Mouse (Mus musculus): ENCODE measurements at regions not wholly inside any gene's neighbourhood (a gene's known extent, or its start where the extent isn't known, plus 50 kb on each side); places are given as distances from the start of the nearest gene placed in this dataset.

DNA sequence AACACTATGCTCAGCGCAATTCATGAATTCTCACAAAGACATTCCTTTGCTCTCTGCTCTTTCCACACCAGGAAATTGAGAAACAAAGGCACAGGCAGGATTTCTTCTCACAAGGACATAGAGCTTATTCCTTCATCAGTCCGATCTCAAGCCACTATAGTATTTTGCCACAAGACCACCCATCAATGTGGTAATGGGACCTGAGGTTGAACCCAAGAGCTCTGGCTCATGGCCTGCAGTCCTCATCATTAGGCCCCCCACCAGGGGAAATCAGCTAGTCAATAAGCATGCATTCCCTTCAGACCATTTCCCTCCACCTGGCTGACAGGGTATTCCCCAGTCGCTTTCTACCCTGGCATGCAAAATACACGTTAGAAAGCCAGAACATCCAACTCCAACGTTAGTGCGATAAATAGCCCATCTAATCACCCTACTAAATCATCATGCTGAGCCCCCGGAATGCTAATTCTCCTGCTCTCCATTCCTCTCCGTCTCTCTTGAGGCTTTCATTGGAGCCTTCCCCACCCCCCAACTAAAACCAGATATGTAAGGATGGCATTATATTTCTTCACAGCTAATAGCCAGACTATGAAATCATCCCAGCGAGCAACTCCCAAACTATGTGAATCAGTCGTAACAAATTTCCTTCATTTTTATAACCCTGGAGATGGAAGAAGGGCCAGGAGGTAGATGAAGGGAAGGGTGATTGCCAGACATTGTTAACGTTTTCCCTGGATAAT lies 586.2 kb downstream of the Ets1 start:
- no peak for DNase-seq (ENCODE audit: low spot score)

DNA sequence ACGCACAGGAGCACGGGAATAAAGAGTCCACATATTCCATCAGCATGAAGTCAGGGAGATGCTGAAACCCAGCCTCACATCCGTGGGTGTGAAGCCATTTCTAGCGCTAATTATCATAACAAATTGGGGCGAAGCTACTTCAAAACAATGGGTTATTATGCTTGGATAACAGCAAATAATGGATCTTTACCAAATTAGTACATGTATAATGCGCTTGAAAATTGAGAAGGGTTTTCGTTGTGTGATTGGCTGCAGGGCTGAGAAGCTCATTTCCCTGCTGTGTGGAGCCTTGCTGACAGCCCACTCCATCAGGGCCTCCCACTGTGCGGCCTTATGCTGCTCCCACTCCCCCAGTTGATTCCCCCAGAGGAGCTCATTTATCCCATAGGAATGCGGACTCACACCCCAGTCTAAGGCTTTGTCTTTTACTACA lies 597.7 kb downstream of the Ets1 start:
- DNase-seq (ENCODE audit: low spot score), result no peak

DNA sequence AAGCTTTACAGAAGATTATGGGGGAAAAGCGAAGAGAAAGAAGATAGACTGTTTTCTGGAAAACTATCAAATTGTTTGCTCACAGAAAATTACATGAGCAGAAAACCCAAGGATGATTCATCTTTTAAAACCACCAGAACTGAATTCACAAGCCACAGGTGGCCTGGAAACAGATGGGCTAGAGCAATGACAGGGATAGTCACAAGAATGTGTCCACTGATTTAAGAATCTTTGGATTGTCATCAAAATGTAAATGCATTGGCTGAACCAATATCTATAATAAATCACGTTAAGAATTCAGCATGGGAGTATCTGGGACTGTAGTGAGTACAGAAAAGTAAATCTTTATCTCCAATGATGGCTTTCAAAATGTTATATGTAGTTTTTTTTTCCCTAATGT lies 602.2 kb downstream of the Ets1 start:
- DNase-seq (ENCODE audit: low spot score), result no peak

DNA sequence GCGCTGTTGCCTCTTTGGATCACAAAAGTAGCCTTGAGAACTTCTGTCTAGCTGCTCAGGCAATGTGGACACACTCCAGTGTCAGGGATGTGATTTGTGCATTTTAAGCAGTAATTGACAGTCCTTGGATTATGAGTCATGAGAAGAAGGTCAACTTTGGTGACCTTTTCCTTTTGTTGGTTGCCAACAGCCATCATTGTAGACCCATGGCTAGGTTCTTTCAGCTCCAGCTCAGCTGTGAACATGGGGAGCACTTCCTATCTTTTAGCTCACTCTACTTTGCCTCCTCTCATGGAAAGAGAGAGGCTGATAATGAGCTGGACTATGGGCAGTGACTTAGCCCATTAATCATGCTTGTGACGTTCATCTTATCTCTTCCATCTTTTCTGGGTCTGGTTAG lies 602.8 kb downstream of the Ets1 start:
- no peak for DNase-seq (ENCODE audit: low spot score)

DNA sequence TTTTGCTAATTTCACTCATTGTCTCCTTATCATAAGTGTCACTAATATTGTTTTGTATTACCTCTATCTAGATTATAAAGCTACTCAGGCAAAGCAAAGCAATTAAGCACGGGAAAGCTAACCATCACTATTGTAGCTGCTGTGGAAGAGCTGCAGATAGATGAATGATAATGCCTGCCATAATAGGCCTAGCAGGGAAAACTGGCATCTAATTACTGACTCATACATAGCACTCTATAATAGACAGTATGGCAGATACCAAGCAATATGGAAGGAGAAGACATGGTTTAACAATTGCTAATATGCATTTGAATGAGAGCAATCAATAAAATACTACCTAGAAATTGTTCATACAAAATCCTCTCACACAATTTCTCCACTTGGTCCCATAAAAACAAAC lies 604.5 kb downstream of the Ets1 start:
- no peak for DNase-seq (ENCODE audit: low spot score)

DNA sequence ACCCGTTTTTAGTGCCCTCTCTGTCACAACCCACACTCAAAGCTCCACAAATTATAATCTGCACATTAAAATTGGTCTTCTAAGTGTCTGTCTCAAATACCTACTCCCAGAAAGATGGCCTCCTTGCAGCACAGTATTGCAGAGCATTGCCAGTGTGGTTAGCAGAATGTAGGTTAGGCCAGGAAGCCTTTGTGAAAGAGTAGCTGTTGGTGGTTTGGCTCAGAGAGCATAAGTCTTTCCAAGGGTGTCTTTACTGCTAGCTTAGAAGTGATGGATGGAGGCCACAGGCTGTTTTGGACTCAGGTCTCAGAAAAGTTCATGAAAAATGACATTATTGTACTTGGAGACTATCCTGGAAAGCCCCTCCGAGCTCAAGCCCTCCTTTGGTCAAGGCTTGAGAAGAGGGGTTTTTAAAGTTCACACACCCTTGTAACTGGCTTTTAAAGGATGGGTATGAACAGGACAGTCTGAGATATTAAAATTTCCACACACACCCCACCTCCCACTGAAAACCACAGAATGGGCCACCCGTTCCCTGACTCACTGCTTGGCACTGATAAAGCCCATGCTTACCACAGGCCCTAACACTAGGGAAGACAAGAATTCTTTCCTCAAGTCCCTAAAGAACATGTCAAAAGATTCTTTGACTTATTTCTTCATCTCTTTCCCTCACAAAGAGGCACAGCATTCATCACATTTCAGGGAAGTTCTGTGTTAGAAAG lies 605.1 kb downstream of the Ets1 start:
- DNase-seq (ENCODE audit: low spot score), result no peak

DNA sequence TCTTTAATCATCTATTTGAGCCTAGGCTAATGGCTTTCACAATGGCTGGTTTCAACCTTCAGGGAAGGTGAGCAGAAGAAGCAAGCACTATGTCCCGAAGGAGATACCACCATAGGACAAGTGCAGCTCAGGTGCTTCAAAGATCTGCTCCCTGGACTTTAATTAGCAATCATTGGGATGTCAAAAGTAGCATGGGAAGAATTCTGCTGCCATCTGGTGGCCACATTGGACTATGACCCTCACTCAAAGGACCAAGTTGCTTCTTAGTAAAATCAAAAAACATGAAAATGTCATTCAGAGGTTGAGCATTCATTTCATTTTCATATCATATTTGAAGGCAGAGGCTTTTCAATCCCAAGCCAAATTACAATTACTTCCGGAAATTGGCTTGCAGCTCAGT lies 610.9 kb downstream of the Ets1 start:
- DNase-seq (ENCODE audit: low spot score), result peak; percentile 67

DNA sequence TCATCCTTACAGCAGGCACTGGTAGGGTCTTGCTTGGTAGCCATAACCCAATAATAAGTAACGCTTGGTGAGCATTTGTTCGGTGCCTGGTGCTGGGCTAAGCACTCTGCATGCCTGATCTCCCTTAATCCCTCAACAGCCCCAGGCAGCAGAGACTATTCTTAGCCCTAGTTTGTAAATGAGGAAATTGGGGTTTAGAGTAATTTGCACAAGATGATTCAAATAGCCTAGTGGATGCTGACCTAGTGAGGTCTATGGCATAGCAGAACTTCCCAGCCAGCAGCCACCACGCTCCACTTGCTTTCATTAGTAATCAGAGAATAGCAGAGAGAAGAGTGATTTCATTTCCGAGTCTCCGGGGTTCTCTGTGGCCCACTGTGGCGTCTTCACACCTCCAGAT lies 622.2 kb downstream of the Ets1 start:
- DNase-seq (ENCODE audit: low spot score), result no peak

DNA sequence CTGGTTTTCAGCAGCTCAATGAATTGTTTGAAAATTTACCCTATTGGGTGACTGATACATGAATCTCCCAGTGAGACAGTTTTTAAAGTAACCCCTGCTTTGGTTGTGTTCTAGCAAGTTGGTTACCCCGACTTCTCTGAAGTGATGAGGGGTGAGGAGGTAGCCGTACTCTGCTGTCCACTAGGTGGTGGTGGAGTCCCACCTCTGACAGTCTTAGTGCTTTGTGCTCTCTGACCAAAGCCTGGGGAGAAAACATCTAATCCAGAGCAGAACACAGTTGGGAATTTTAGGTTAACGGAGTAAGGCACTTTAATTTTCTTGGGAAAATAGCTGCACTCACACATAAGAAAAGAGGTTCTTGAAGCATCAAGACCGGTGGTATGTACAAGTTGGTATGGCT lies 624.1 kb downstream of the Ets1 start:
- DNase-seq (ENCODE audit: low spot score), result peak; percentile 70

DNA sequence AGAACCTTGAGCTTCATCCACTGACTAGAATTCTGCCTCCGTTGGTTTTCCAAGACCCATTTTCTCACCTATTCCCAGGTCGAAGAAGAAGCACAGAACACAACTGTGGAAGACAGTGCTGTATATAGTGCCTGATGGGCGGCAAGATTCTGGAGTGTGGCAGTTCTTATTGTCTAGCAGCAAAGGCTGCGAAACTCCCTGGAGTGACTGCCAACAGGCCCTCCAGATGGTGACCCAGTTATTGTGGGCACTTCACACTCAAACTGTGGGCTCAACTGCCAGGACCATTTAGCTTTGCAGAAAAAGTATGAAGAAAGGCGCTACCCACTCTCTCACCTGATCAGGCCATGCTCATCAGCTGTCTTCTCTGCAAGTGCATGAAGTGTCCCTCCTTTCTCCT lies 653.4 kb downstream of the Ets1 start:
- no peak for DNase-seq (ENCODE audit: low spot score)

DNA sequence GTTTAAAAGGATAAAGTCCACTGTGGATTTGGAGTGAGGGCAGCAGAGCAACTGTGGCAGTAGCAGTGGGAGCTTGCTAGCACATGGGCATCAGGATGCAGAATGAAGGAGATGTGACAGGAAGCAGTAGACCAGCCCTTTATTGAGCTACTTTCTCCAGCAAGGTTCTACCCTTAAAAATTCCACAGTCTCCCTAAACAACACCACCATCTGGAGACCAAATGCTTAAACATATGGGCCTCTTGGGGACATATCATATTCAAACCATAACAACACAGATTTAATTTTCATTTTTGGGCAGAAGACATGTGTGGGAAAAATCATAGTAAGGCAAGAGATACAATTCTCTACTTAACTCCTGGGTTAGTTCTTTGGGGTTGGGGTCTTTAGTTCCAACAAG lies 656.1 kb downstream of the Ets1 start:
- DNase-seq (ENCODE audit: low spot score), result no peak

DNA sequence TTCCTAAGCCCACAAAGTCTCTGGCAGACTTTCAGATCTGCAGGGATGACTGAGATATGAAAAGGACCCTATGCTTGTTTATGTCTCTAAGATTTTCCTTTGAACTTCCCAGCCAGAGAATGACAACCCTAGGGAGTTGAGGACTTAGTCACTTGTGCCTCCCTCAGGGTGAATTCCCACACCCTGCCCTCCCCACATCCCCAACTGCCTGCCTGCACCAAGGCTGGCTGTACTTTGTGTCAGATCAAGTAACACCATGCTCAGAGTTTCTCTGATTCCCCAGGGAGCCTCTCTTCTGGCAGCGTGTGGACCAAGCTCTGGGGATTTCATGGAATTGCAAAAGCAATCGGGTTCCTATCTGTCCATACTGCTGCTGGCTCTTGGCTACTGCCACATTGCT lies 659.9 kb downstream of the Ets1 start:
- no peak for DNase-seq (ENCODE audit: low spot score)

DNA sequence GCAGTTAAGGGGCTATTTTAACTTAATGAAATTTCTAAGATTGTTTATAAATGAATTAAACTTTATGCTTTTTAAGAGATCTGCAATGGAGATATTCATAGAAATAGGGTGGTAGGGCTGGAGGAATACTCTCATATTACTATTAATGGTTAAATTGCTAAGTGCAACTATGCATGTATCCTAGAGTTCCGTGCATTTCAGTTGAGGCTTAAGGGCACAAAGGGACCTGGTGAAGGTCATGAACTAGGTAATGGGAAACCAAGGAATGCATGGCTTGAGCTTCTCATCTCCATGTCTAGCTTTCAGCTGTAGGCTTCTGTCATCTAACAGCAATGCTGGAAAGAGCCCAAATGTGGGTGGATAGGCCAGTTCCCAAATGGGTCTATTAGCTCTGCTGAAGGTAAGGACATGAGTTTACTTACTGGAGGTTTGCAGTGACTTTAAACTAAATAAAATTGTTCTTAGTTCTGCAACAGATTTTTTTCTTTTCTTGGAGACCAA lies 683.6 kb downstream of the Ets1 start:
- DNase-seq (ENCODE audit: low spot score), result no peak

DNA sequence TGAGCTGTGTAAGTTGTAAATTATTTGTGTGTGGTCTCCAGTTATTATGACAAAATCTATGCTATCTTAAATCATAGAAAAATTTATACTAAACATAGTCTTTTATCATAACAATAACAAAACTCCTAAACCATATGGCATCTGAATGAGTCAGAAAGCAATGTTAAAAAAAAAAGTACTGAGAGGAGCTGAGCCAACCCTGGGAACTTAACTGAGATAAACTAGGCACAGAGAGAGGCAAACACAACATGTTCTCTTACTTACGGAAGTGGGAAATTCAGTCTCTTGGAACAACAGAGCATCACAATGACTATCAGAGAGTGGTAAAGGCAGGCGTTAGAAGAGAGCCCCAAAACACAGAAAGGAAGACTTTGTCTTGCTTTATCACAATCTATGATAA lies 691.7 kb downstream of the Ets1 start:
- no peak for DNase-seq (ENCODE audit: low spot score)

DNA sequence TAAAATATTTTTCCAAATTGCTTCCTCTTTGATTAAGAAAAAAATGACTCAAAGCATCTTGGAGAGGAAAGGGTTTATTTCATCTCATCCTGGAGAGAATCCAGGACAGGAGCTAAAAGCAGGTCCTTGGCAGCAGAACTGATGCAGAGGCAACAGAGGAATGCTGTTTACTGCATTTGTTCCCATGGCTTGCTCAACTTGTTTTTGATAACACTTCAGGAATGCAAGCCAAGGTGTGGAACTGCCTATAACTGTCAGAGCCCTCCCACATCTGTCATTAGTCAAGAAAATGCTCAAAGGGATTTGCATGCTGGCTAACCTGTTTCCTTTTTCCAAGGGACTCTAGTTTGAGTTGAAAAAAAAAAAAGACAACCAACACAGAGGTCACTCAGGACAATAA lies 714.2 kb downstream of the Ets1 start:
- no peak for DNase-seq (ENCODE audit: low spot score)

DNA sequence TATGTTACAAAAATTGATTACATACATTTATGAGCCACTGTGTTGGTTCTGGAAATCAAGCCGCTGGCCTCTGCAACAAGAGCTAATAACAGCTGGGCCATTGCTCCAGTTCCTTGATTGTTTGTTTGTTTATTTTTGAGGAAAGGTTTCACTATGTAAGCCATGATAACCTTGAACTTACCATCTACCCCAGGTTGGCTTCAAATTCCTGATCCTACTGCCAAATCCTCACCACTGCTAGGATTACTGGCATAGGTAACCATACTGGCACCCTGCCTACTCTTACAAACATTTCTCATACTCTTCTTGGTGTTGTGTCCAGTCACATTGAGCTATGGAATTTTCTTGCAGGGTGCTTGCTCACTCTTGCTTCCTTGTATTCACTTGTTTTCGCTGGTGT lies 720.6 kb downstream of the Ets1 start:
- no peak for DNase-seq (ENCODE audit: low spot score)

DNA sequence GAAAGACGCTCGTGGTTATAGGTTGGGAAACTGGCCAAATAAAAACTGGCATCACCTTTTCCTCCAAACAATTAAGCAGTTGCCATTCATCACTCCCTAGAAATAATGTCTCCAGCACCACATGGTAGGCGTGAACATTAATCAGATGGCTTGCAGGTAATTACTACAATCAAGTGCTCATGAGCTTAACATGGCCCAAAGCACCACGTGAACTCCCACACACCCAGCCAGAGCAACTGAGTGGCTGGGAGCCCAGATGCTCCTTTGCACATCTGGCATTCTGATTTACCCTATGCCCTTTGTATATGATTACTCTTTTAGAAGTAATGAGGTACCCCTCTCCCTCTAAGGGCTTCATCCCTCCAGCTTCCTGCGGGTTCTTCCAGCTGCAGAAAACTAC lies 724.9 kb downstream of the Ets1 start:
- no peak for DNase-seq (ENCODE audit: low spot score)

DNA sequence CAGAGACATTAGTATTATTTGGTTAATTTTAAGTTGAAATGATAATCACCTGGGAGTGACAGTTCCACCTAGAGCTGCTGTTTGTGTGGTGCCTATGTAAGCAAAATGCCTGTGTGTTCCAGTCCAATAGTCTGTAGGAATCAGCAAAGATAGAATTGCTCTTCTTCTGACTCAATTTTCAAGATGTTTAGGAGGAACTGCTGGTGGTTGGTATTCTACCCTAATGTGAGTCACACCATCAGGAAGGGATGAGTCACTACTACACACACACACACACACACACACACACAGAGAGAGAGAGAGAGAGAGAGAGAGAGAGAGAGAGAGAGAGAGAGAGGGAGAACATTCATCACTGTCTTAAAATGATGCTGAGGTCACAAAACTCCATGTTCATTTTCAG lies 753.1 kb downstream of the Ets1 start:
- no peak for DNase-seq (ENCODE audit: low spot score)

DNA sequence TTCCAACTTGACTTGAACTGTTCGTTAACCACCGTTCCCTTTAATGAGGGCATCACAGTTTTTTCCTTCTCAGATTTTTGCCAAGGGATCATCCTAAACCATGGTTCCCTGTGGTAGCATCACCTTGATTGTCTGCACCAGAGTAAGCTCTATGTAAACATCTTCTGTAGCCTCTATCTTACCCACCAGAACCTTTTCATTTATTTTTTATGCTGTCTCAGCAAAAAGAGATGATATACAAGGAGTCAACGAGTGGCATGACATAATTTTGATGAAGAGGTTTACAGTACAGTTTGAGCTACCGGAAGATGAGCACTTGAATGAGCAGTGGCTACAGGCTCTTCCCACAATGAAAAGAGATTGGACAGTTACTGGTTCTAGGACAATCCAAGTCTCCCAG lies 768.7 kb downstream of the Ets1 start:
- no peak for DNase-seq (ENCODE audit: low spot score)

DNA sequence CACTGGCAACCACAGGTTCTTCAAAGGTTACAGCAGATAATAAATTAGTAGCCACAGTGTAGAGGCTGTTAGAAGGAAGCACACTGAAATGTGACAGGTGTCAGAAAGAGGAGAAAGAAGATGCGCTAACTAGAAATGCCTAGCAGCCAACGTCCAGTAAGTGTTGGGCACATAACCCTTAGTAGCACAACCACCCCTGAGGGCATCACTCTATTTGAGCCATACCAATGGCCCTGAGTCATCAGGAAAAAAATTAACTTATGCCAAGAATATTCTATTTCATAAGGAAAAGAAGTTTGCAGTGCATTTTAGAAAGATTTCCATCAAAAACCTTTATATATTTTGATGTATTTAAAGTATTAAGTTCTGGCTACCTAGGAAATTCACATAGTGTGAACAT lies 771.5 kb downstream of the Ets1 start:
- DNase-seq (ENCODE audit: low spot score), result no peak

DNA sequence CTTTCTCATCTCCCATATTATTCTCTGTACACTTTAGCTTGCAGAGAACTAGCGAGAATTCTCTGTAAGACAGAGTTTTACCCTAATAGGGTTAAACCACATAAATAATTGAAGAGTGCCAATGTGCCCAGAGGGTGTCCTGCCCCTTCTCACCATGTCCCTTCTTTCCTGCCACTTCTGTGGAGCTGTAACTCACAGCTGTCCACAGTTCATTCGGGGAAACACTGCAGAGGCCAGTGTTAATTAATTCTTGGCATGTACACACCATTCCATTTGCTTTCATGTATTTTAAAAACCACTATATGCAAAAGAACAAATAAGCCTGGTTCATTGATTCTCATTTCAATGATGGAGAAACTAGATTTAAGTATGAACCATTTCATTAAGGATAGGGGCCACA lies 787.8 kb downstream of the Ets1 start:
- no peak for DNase-seq (ENCODE audit: low spot score)

DNA sequence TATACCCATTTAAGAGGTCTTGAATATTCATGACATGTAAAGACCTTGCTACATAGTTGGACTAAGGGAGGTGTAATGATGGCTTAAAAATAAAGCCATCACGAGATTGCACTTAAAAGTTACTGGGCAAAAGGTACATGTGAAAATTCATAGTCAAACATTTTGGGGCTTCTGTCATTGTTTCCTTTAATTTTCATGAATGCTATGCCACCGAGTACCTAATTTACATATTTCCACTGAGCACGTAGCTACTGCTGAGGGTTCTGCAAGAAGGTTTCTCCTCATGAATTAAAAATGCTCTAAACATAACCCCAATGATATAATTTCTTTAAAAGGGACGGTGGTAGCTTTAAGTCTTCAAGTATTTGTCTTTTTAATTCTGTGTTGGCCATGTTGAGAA lies 800.4 kb downstream of the Ets1 start:
- no peak for DNase-seq (ENCODE audit: low spot score)

DNA sequence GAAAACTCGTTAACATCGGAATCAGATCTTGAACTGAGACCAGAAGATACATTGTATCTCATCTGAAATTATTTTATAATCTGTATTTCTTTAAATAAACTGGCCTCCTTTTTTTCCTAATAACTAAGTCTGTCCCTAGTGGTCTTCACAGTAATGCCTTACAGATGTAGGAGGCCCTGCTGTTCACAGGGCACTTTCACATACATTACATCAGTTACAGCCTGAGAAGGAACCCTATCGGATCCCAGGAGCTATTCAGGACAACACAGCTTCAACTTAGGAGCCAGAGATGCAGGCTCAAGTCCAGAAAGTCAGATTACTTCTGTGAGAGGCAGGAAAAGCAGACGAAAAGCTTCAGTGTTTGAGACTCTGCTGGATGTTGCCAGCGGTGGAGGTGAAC lies 806.2 kb downstream of the Ets1 start:
- no peak for DNase-seq (ENCODE audit: low spot score)

DNA sequence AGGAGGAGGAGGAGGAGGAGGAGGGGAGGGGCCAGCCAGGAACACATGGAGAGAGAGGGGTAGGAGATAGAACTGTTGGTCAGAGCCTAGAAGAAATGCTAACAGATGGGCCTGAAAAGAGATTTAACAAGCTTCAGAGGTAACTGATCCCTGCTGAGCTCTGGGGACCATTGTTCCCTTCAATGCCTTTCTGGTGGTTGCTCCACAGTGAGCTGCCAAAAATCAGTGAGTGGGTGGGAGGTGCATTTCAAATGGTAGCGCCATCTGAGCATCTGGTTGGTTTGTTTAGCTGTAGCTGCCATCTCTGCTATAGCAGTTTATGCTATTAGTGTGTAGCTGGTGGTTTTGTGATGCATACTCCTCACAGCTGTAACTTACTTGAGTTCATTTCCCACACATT lies 809.9 kb downstream of the Ets1 start:
- no peak for DNase-seq (ENCODE audit: low spot score)
